9 mouse cellular contexts compared by ENCODE assay signal in the genomic region with DNA sequence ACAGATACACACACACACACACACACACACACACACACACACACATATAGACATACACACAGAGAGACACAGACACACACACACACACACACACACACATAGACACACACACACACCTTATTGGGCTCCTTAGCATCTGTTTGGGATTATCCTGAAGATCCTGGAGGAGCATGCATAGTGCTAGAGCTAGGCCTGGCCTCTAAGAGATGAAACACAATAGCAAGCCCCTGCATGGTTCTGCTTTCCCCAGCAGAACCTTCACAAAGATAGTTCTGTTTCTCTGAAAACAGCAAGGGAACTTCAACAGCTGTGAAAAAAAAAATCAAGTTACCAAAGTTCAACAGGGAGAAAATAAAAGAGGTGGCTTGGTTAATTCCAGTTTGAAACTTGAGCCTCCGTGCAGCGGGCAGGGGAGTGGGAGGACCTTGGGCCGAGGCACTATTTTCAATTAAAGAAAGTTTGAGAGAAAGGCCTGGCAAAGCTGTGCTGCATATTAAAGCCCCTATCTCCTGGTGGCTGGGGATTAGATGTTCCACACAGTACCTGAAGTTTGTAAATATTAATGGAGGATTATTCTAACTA.
DNase-seq lines count a peak whose midpoint lies in the region; ATAC-seq lines count a peak whose summit lies in the region.
"Had no signal": no experiment of that assay in that cellular context is flagged by ENCODE, and none has a peak within 500 bp of the region (broad histone marks: within the 10 kb centered on the region; RNA-seq: fewer than 3 reads in every experiment).

No protein-coding gene starts in this region.

- intact Hi-C loops in left cerebral cortex, postnatal 25 days (cut with DNase I), result no loop called here

- ATAC-seq in heart, embryonic 15.5 days (replicated peaks; ENCODE audit: insufficient number of reproducible peaks, insufficient read depth, low FRiP score, low read depth), result no peak
- no peak for ATAC-seq in liver, embryonic 12.5 days

- DNase-seq in heart, postnatal 4 days, result no peak
- DNase-seq in liver, result no peak
- peak; percentile 57 for DNase-seq in embryonic facial prominence, embryonic 10.5 days (ENCODE audit: low spot score)
- peak; percentile 45 for DNase-seq in limb, embryonic 10.5 days (ENCODE audit: low spot score)
- DNase-seq in left cerebral cortex, postnatal 25 days (ENCODE audit: low spot score in 2 of 2), result no peak
- DNase-seq: liver, postnatal 0 days; spleen, adult 18-20 months had no signal

- H3K36me3 ChIP-seq in heart, embryonic 15.5 days, result no peaks in the 10 kb centered on the region
- H3K36me3 ChIP-seq in liver, embryonic 12.5 days, result no peaks in the 10 kb centered on the region
- no peaks in the 10 kb centered on the region for H3K36me3 ChIP-seq in embryonic facial prominence, embryonic 10.5 days (replicated peaks)
- no peaks in the 10 kb centered on the region for H3K36me3 ChIP-seq in limb, embryonic 10.5 days

- H3K27ac ChIP-seq in heart, embryonic 15.5 days, result peak overlapping the region; percentile 35; the same call in 1 of the 2 replicates
- H3K27ac ChIP-seq in liver, embryonic 12.5 days, result 0 out of 2 replicates have a peak overlapping the region, but pooled peaks have one; percentile 26
- H3K27ac ChIP-seq in embryonic facial prominence, embryonic 10.5 days (replicated peaks), result peak overlapping the region; percentile 81
- H3K27ac ChIP-seq in limb, embryonic 10.5 days, result peak overlapping the region; percentile 85

- no peak overlapping the region for H3K4me3 ChIP-seq in heart, embryonic 15.5 days
- H3K4me3 ChIP-seq in liver, embryonic 12.5 days, result no peak overlapping the region
- no peak overlapping the region for H3K4me3 ChIP-seq in embryonic facial prominence, embryonic 10.5 days
- no peak overlapping the region for H3K4me3 ChIP-seq in limb, embryonic 10.5 days

- H3K9ac ChIP-seq in heart, embryonic 15.5 days, result no peak overlapping the region
- no peak overlapping the region for H3K9ac ChIP-seq in liver, embryonic 12.5 days
- H3K9ac ChIP-seq: liver, postnatal 0 days had no signal

- H3K4me2 ChIP-seq in heart, embryonic 15.5 days, result no peak overlapping the region
- no peak overlapping the region for H3K4me2 ChIP-seq in liver, embryonic 12.5 days

- no peaks in the 10 kb centered on the region for H3K27me3 ChIP-seq in heart, embryonic 15.5 days
- no peaks in the 10 kb centered on the region for H3K27me3 ChIP-seq in liver, embryonic 12.5 days (replicated peaks)
- no peaks in the 10 kb centered on the region for H3K27me3 ChIP-seq in embryonic facial prominence, embryonic 10.5 days (replicated peaks; ENCODE audit: low read depth, poor library complexity, severe bottlenecking)
- no peaks in the 10 kb centered on the region for H3K27me3 ChIP-seq in limb, embryonic 10.5 days (ENCODE audit: low read depth, poor library complexity, severe bottlenecking)

- no peaks in the 10 kb centered on the region for H3K9me3 ChIP-seq in heart, embryonic 15.5 days (replicated peaks)
- 0 out of 2 replicates have a peak, but pooled peaks cover 4% of the 10 kb centered on the region for H3K9me3 ChIP-seq in liver, embryonic 12.5 days (replicated peaks)
- 0 out of 2 replicates have a peak, but pooled peaks cover 5% of the 10 kb centered on the region for H3K9me3 ChIP-seq in embryonic facial prominence, embryonic 10.5 days
- H3K9me3 ChIP-seq in limb, embryonic 10.5 days (replicated peaks), result no peaks in the 10 kb centered on the region

- peaks cover 10% of the 10 kb centered on the region for H3K4me1 ChIP-seq in heart, embryonic 15.5 days (replicated peaks)
- H3K4me1 ChIP-seq in liver, embryonic 12.5 days, result 0 out of 2 replicates have a peak, but pooled peaks cover 4% of the 10 kb centered on the region
- peaks cover 40% of the 10 kb centered on the region for H3K4me1 ChIP-seq in embryonic facial prominence, embryonic 10.5 days
- peaks cover 50% of the 10 kb centered on the region for H3K4me1 ChIP-seq in limb, embryonic 10.5 days

- 44% methylated on average over 3 of the region's 3 CpGs for WGBS in heart, embryonic 15.5 days
- 66% methylated on average over 3 of the region's 3 CpGs for WGBS in liver, embryonic 12.5 days (ENCODE audit: insufficient replicate concordance)
- 9% methylated on average over 3 of the region's 3 CpGs for WGBS in embryonic facial prominence, embryonic 10.5 days
- WGBS in limb, embryonic 10.5 days, result 11% methylated on average over 3 of the region's 3 CpGs

Comparison
In these comparisons a context has a peak if more than half of its experiments do, and no peak if none do; other contexts are left out.
1. H3K27ac ChIP-seq: peak in every context shown above with its lines; median percentile 85 in limb, embryonic 10.5 days; 81 in embryonic facial prominence, embryonic 10.5 days; 35 in heart, embryonic 15.5 days; 26 in liver, embryonic 12.5 days.
2. DNase-seq: peak in embryonic facial prominence, embryonic 10.5 days (single experiment) and limb, embryonic 10.5 days (single experiment); none in heart, postnatal 4 days (single experiment), liver (single experiment) and left cerebral cortex, postnatal 25 days (0 of 2).